Comparison of ENCODE assay signal across 14 mouse cellular contexts in genomic region chr11:98445679-98446078, GRCm38 (mm10). TPM values are rescaled to one million over a fixed set of nuclear protein-coding genes. Genes with fewer than 3 reads are reported as not detected.
A peak's percentile ranks its signal among the peaks of the same experiment; 100 is the strongest.
DNase-seq lines count a peak whose midpoint lies in the region; ATAC-seq and TF ChIP-seq lines count a peak whose summit lies in the region.
"Had no signal": no experiment of that assay in that cellular context is flagged by ENCODE, and none has a peak within 500 bp of the region (broad histone marks: within the 10 kb centered on the region; RNA-seq: fewer than 3 reads in every experiment).

No protein-coding gene starts in this region.

- no peak for TF ChIP-seq CTCF in kidney, postnatal 0 days (IDR thresholded peaks at IDR 0.05; ENCODE audit: low read depth)
- TF ChIP-seq CTCF in liver, postnatal 0 days (IDR thresholded peaks at IDR 0.05; ENCODE audit: low read depth): no peak

- peaks cover 21% of the 10 kb centered on the region for H3K4me1 ChIP-seq in embryonic facial prominence, embryonic 13.5 days
- H3K4me1 ChIP-seq in embryonic facial prominence, embryonic 10.5 days: peaks cover 38% of the 10 kb centered on the region
- no peaks in the 10 kb centered on the region for H3K4me1 ChIP-seq in intestine, embryonic 14.5 days (replicated peaks; ENCODE audit: control insufficient read depth, insufficient read depth, low read length)
- peaks cover 6% of the 10 kb centered on the region; the same call in 1 of the 2 replicates for H3K4me1 ChIP-seq in kidney, postnatal 0 days (replicated peaks; ENCODE audit: insufficient read depth, low read length)
- peaks cover under 1% of the 10 kb centered on the region; the same call in 1 of the 2 replicates for H3K4me1 ChIP-seq in liver, postnatal 0 days (ENCODE audit: insufficient read depth)

- no peak overlapping the region for H3K4me2 ChIP-seq in embryonic facial prominence, embryonic 13.5 days
- no peak overlapping the region; the same call in 1 of the 2 replicates for H3K4me2 ChIP-seq in intestine, embryonic 14.5 days (ENCODE audit: low read length)
- H3K4me2 ChIP-seq in kidney, postnatal 0 days (ENCODE audit: low read length): no peak overlapping the region
- H3K4me2 ChIP-seq in liver, postnatal 0 days (ENCODE audit: low read depth, low read length): peak overlapping the region; percentile 42; the same call in 1 of the 2 replicates
- H3K4me2 ChIP-seq: heart, embryonic 13.5 days; hindbrain, embryonic 14.5 days; neural tube, embryonic 12.5 days had no signal

- no peak for TF ChIP-seq EP300 in liver, postnatal 0 days (IDR thresholded peaks at IDR 0.05; ENCODE audit: low read depth)

- WGBS in embryonic facial prominence, embryonic 13.5 days: 37% methylated on average over 4 of the region's 4 CpGs
- 41% methylated on average over 4 of the region's 4 CpGs for WGBS in embryonic facial prominence, embryonic 10.5 days
- WGBS in intestine, embryonic 14.5 days: 38% methylated on average over 4 of the region's 4 CpGs
- 34% methylated on average over 4 of the region's 4 CpGs for WGBS in kidney, postnatal 0 days
- WGBS in liver, postnatal 0 days (ENCODE audit: insufficient replicate concordance): 50% methylated on average over 4 of the region's 4 CpGs

- H3K9ac ChIP-seq in embryonic facial prominence, embryonic 13.5 days: no peak overlapping the region
- H3K9ac ChIP-seq in intestine, embryonic 14.5 days (ENCODE audit: low read length): no peak overlapping the region
- no peak overlapping the region for H3K9ac ChIP-seq in kidney, postnatal 0 days (ENCODE audit: low read depth, low read length)
- H3K9ac ChIP-seq in liver, postnatal 0 days (replicated peaks): peak overlapping the region; percentile 41
- H3K9ac ChIP-seq: hindbrain, embryonic 14.5 days; neural tube, embryonic 12.5 days had no signal

- H3K4me3 ChIP-seq in embryonic facial prominence, embryonic 13.5 days: no peak overlapping the region
- no peak overlapping the region for H3K4me3 ChIP-seq in embryonic facial prominence, embryonic 10.5 days
- H3K4me3 ChIP-seq in intestine, embryonic 14.5 days (ENCODE audit: low read depth, low read length): no peak overlapping the region
- no peak overlapping the region for H3K4me3 ChIP-seq in kidney, postnatal 0 days (replicated peaks; ENCODE audit: low read depth, low read length)
- no peak overlapping the region for H3K4me3 ChIP-seq in liver, postnatal 0 days (ENCODE audit: low read depth, low read length)
- H3K4me3 ChIP-seq: heart, embryonic 13.5 days; neural tube, embryonic 12.5 days had no signal

- peak overlapping the region; percentile 28; the same call in 1 of the 2 replicates for H3K27ac ChIP-seq in embryonic facial prominence, embryonic 13.5 days
- H3K27ac ChIP-seq in embryonic facial prominence, embryonic 10.5 days (replicated peaks): no peak overlapping the region
- peak overlapping the region; percentile 91; the same call in 1 of the 2 replicates for H3K27ac ChIP-seq in intestine, embryonic 14.5 days (ENCODE audit: low read depth)
- peak overlapping the region; percentile 96 for H3K27ac ChIP-seq in kidney, postnatal 0 days
- H3K27ac ChIP-seq in liver, postnatal 0 days (ENCODE audit: low read depth): peak overlapping the region; percentile 89
- H3K27ac ChIP-seq: hindbrain, embryonic 14.5 days; neural tube, embryonic 12.5 days had no signal

- no peak for DNase-seq in embryonic facial prominence, embryonic 10.5 days (ENCODE audit: low spot score)
- DNase-seq in intestine, embryonic 14.5 days (ENCODE audit: low spot score): no peak
- DNase-seq in kidney, postnatal 0 days (ENCODE audit: low spot score): no peak
- peak; percentile 56 for DNase-seq in liver, postnatal 0 days
- DNase-seq in left cerebral cortex, adult 9 months (ENCODE audit: low spot score in 2 of 2): no peak
- DNase-seq in cerebellum, postnatal 14 days: no peak
- no peak for DNase-seq in right cerebral cortex, postnatal 25 days
- DNase-seq: cerebellum, adult 9-11 months; midbrain, embryonic 14.5 days; retina, postnatal 1 day had no signal

- no peaks in the 10 kb centered on the region for H3K36me3 ChIP-seq in embryonic facial prominence, embryonic 13.5 days
- H3K36me3 ChIP-seq in embryonic facial prominence, embryonic 10.5 days (replicated peaks): 0 out of 2 replicates have a peak, but pooled peaks cover 3% of the 10 kb centered on the region
- no peaks in the 10 kb centered on the region for H3K36me3 ChIP-seq in intestine, embryonic 14.5 days (ENCODE audit: control insufficient read depth, insufficient read depth, low read length)
- H3K36me3 ChIP-seq in kidney, postnatal 0 days (ENCODE audit: insufficient read depth, low read length): no peaks in the 10 kb centered on the region
- no peaks in the 10 kb centered on the region for H3K36me3 ChIP-seq in liver, postnatal 0 days (replicated peaks; ENCODE audit: insufficient read depth, low read length)
- H3K36me3 ChIP-seq: heart, embryonic 13.5 days; neural tube, embryonic 12.5 days had no signal

- no peaks in the 10 kb centered on the region for H3K9me3 ChIP-seq in embryonic facial prominence, embryonic 13.5 days
- H3K9me3 ChIP-seq in embryonic facial prominence, embryonic 10.5 days: no peaks in the 10 kb centered on the region
- H3K9me3 ChIP-seq in intestine, embryonic 14.5 days (ENCODE audit: control insufficient read depth, low read length): no peaks in the 10 kb centered on the region
- no peaks in the 10 kb centered on the region for H3K9me3 ChIP-seq in kidney, postnatal 0 days (replicated peaks; ENCODE audit: low read length)
- no peaks in the 10 kb centered on the region for H3K9me3 ChIP-seq in liver, postnatal 0 days (ENCODE audit: low read length)

- H3K27me3 ChIP-seq in embryonic facial prominence, embryonic 13.5 days: peaks cover 42% of the 10 kb centered on the region
- H3K27me3 ChIP-seq in embryonic facial prominence, embryonic 10.5 days (replicated peaks; ENCODE audit: low read depth, poor library complexity, severe bottlenecking): peaks cover 66% of the 10 kb centered on the region
- peaks cover 23% of the 10 kb centered on the region for H3K27me3 ChIP-seq in intestine, embryonic 14.5 days (replicated peaks; ENCODE audit: control insufficient read depth, insufficient read depth, low read length)
- no peaks in the 10 kb centered on the region for H3K27me3 ChIP-seq in kidney, postnatal 0 days (ENCODE audit: insufficient read depth, low read length)
- peaks cover 16% of the 10 kb centered on the region; the same call in 1 of the 2 replicates for H3K27me3 ChIP-seq in liver, postnatal 0 days (ENCODE audit: insufficient read depth, low read length)

- no peak for ATAC-seq in embryonic facial prominence, embryonic 13.5 days (ENCODE audit: insufficient number of reproducible peaks, insufficient read depth, low FRiP score, low TSS enrichment, low read depth)
- ATAC-seq in intestine, embryonic 14.5 days (replicated peaks; ENCODE audit: low FRiP score, low TSS enrichment, low read depth): no peak
- ATAC-seq in kidney, postnatal 0 days (replicated peaks; ENCODE audit: low FRiP score, low read depth): no peak
- ATAC-seq in liver, postnatal 0 days: peak; percentile 27

RNA-seq across cellular contexts. Expression of gene Grb7, which starts 0.5 kb away (rescaled TPM):
- polyA plus RNA-seq in embryonic facial prominence, embryonic 13.5 days (2015; fragmentation: Nextera tagmentation; extraction: Ambion mirVana): 12.4 and 12.5 TPM in 2 replicates
- 11.9 and 13.3 TPM in 2 replicates for polyA plus RNA-seq in embryonic facial prominence, embryonic 10.5 days (2016; fragmentation: Nextera tagmentation; extraction: Ambion mirVana)
- 74.1 and 74.6 TPM in 2 replicates for polyA plus RNA-seq in intestine, embryonic 14.5 days (2014; fragmentation: Nextera tagmentation; extraction: Ambion mirVana)
- 66.9 and 73.2 TPM in 2 replicates for polyA plus RNA-seq in kidney, postnatal 0 days (2015; fragmentation: Nextera tagmentation; extraction: Ambion mirVana)
- polyA plus RNA-seq in liver, postnatal 0 days (2015; fragmentation: Nextera tagmentation; extraction: Ambion mirVana): 31.4 and 37.2 TPM in 2 replicates

RNA-seq across cellular contexts. Expression of gene Mien1, which starts 6.9 kb away (rescaled TPM):
- polyA plus RNA-seq in embryonic facial prominence, embryonic 13.5 days (2015; fragmentation: Nextera tagmentation; extraction: Ambion mirVana): 78.0 and 90.7 TPM in 2 replicates
- 83.5 and 85.9 TPM in 2 replicates for polyA plus RNA-seq in embryonic facial prominence, embryonic 10.5 days (2016; fragmentation: Nextera tagmentation; extraction: Ambion mirVana)
- 109 and 123 TPM in 2 replicates for polyA plus RNA-seq in intestine, embryonic 14.5 days (2014; fragmentation: Nextera tagmentation; extraction: Ambion mirVana)
- 155 and 158 TPM in 2 replicates for polyA plus RNA-seq in kidney, postnatal 0 days (2015; fragmentation: Nextera tagmentation; extraction: Ambion mirVana)
- polyA plus RNA-seq in liver, postnatal 0 days (2015; fragmentation: Nextera tagmentation; extraction: Ambion mirVana): 83.8 and 89.4 TPM in 2 replicates

RNA-seq across cellular contexts. Expression of gene Erbb2, which starts 33.4 kb away (rescaled TPM):
- 49.6 and 51.1 TPM in 2 replicates for polyA plus RNA-seq in embryonic facial prominence, embryonic 13.5 days (2015; fragmentation: Nextera tagmentation; extraction: Ambion mirVana)
- polyA plus RNA-seq in embryonic facial prominence, embryonic 10.5 days (2016; fragmentation: Nextera tagmentation; extraction: Ambion mirVana): 27.5 and 29.5 TPM in 2 replicates
- 33.5 and 35.3 TPM in 2 replicates for polyA plus RNA-seq in intestine, embryonic 14.5 days (2014; fragmentation: Nextera tagmentation; extraction: Ambion mirVana)
- 36.1 and 41.1 TPM in 2 replicates for polyA plus RNA-seq in kidney, postnatal 0 days (2015; fragmentation: Nextera tagmentation; extraction: Ambion mirVana)
- 1.0 and 1.2 TPM in 2 replicates for polyA plus RNA-seq in liver, postnatal 0 days (2015; fragmentation: Nextera tagmentation; extraction: Ambion mirVana)

RNA-seq across cellular contexts. Expression of gene Pgap3, which starts 45.4 kb away (rescaled TPM):
- polyA plus RNA-seq in embryonic facial prominence, embryonic 13.5 days (2015; fragmentation: Nextera tagmentation; extraction: Ambion mirVana): 10.9 and 11.3 TPM in 2 replicates
- 9.6 TPM in 2 replicates for polyA plus RNA-seq in embryonic facial prominence, embryonic 10.5 days (2016; fragmentation: Nextera tagmentation; extraction: Ambion mirVana)
- polyA plus RNA-seq in intestine, embryonic 14.5 days (2014; fragmentation: Nextera tagmentation; extraction: Ambion mirVana): 13.4 and 14.1 TPM in 2 replicates
- polyA plus RNA-seq in kidney, postnatal 0 days (2015; fragmentation: Nextera tagmentation; extraction: Ambion mirVana): 16.1 and 17.4 TPM in 2 replicates
- 2.5 and 3.0 TPM in 2 replicates for polyA plus RNA-seq in liver, postnatal 0 days (2015; fragmentation: Nextera tagmentation; extraction: Ambion mirVana)

RNA-seq across cellular contexts. Expression of gene Pnmt, which starts 59.4 kb away (rescaled TPM):
- polyA plus RNA-seq in embryonic facial prominence, embryonic 13.5 days (2015; fragmentation: Nextera tagmentation; extraction: Ambion mirVana): 0.45 and 1.3 TPM in 2 replicates
- polyA plus RNA-seq in embryonic facial prominence, embryonic 10.5 days (2016; fragmentation: Nextera tagmentation; extraction: Ambion mirVana): 0.17 and 0.30 TPM in 2 replicates
- polyA plus RNA-seq in intestine, embryonic 14.5 days (2014; fragmentation: Nextera tagmentation; extraction: Ambion mirVana): not detected in 2 replicates
- polyA plus RNA-seq in kidney, postnatal 0 days (2015; fragmentation: Nextera tagmentation; extraction: Ambion mirVana): 3.5 and 3.7 TPM in 2 replicates
- polyA plus RNA-seq in liver, postnatal 0 days (2015; fragmentation: Nextera tagmentation; extraction: Ambion mirVana): not detected in 2 replicates

Comparison
In these comparisons a context has a peak if more than half of its experiments do, and no peak if none do; other contexts are left out.
1. RNA of gene Erbb2, which starts 33.4 kb away (polyA plus RNA-seq): 49.6 to 51.1 TPM in embryonic facial prominence, embryonic 13.5 days, 36.1 to 41.1 TPM in kidney, postnatal 0 days, 33.5 to 35.3 TPM in intestine, embryonic 14.5 days and 27.5 to 29.5 TPM in embryonic facial prominence, embryonic 10.5 days; 1.0 to 1.2 TPM in liver, postnatal 0 days; every median in the first group is over 10 times any median in the second.